Mouse (Mus musculus): Measurements from ENCODE around the gene Snrpd2. TPM values are rescaled to one million over a fixed set of nuclear protein-coding genes. Genes with fewer than 3 reads are reported as not detected.

Gene Snrpd2
- 1.4 TPM for polyA plus RNA-seq (2014; fragmentation: Illumina TruSeq; extraction: RNeasy Lipid Tissue Mini Kit (QIAGEN cat#74804))

DNA sequence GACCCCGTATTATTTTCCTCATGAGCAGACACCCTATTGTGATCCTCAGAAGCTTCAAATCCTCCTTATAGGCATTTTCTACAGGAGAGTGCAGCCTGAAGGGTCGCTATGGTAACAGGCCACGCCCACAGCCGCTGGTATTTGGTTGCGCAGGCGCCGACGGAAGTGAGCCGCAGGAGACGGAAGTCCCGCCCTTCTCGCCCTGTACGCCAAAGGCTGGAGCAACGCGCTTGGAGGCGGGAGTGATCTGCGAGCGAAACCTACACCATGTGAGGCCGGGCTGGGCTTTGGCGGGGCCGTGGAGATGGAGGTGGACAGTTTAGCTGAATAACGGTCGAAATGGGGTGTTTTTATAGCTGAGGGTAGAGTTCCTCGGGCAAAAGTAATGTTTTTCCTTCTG lies at the start of gene Snrpd2:
TSS of gene Snrpd2 (plus strand) at position 97 of the 400 bp plus-strand sequence.

DNA sequence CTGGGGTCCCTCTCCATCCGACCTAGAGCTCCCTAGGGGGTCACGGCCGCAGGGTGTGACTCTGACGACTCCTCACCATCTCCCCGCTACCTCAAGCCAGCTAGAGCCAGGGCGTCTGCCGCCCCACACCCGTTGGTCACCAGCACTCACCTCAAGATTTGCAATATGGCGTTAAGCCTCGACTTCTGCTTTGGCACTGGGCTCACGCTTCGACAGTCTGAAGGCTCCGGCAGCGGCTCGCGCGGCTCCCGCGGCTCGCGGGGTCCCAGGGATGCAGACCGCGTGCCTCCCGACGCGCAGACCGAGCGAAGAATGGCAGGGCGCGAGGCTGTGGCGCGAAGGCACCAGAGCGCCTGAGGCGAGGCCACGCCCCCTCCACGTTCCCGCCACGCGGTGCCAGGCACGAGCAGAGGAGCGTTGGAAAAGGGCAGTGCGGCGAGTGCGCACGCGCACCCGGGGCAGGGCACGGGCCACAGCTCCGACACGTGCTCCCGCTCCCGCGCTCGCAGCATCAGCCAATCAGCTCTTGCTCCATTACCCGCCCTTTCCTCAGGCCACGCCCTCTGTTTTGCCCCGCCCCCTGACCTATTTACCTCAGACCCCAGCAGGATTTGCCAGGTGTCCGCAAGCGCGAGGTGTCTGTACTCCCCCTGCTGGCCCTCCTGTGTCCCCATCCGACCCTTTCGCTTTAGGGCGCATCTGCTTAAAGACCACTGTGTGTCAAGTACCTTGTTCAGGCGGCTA lies 31.3 kb upstream of the Snrpd2 start, which contains the start of gene Gm4969:
TSS of gene Gm4969 (minus strand) at position 341 of the 744 bp plus-strand sequence.

DNA sequence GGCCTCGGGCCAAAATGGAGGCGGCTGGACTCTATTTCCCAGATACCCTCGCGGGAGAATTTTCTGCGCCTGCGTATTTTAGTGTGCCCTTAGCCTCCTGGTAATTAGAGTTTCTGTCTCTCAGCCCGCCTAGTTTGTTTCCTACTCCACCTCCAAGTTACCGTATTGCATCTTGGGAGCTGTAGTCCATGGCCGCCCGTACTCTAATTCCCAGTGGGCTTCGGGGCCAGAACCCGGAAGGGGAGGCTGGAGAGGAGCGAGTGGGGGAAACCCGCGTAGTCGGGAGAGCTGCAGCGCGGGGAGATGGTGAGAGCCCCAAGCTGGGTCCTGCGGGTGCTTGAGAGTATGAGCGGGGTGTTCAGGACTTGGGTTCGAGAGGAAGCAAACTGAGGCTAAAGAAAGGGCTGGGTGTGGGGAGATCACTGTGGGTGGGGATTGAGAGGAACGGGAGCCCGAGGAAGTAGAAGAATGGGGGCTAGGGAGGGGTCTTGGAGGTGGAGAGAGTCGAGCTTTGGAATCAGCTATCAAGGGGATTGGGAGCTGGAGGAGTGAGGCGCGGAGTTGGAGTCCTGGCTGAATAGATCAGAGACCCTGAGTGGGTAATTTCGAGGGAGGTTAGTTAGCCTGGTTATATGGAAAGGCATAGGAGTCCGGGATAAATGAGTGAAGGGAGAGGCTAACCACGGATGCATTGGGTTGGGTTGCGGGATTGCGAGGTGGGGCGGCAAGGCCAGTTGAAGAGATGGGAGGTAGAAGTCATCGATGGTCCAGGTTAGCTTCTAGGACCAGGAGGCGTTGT lies 29.7 kb upstream of the Snrpd2 start, which contains the start of gene Fbxo46:
TSS of gene Fbxo46 (plus strand) at position 229 of the 799 bp plus-strand sequence.

DNA sequence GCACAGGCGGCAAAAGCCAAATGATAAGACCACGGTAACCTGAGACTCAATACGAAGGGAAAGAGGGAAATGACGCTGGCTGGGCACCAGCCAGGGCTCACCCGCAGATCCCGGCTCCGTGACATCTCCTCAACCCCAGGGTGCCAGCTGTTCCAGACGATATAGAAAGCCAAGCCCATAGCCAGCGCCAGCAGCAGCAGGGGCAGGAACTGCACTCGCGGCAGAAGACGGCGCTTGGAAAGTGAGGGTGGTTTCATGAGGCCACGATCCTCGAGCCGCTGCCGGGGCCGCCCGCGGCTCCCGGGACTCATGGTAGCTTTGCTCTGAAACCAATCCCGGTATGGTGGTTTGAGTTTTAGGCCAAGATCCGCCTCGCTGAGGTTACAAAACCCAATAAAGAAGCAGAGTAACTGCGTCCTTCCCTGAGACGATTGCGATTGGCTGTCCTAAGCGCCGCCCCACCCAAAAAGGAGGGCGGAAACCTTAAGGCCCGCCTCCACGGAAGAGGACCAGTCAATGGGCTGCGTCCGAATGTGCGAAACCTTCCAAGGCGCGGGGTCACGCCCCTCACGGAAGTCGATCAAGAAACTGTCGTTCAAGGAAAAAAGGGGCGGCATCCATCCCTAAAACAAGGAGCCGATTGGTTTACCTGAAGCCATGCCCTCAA lies 514 bp upstream of the Snrpd2 start, which contains the start of gene Qpctl:
TSS of gene Qpctl (minus strand) at position 417 of the 667 bp plus-strand sequence.

DNA sequence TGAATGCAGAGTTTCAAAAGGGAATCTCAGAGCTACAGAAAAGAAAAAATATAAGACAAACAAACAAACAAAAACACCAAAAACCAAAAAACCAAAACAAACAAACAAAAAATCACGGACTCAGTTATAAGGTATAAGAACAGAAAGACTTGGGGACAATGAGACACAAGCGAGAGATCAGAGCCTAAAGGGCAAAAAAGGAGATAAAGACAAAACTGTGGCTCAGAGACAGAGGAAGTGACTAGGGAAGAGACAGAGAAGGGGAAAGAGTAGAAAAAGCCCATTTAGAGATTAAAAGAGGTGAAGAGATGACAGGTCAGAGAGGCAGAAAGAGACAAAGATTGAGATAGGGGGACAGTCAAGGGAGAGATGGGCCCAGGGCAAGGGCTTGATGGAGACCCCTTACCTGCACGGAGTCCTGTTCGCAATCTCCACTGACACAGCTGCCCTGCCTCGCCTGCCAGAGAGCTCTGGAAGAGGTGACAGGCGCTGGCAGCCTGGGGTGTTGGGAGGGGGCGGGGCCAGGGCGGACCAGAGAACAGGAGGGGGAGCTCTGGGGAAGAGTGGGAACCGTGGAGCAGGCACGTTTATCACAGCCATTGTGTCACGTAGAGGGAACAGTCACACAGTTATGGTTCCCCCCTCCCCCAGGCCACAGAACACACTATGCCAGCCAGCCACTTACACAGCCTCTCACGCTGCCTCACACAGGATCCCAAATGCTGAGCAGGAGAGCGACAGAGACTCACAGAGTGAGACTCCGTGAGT lies 16.3 kb downstream of the Snrpd2 start, which contains the start of gene Gipr:
TSS of gene Gipr (minus strand) at position 472 of the 768 bp plus-strand sequence.

DNA sequence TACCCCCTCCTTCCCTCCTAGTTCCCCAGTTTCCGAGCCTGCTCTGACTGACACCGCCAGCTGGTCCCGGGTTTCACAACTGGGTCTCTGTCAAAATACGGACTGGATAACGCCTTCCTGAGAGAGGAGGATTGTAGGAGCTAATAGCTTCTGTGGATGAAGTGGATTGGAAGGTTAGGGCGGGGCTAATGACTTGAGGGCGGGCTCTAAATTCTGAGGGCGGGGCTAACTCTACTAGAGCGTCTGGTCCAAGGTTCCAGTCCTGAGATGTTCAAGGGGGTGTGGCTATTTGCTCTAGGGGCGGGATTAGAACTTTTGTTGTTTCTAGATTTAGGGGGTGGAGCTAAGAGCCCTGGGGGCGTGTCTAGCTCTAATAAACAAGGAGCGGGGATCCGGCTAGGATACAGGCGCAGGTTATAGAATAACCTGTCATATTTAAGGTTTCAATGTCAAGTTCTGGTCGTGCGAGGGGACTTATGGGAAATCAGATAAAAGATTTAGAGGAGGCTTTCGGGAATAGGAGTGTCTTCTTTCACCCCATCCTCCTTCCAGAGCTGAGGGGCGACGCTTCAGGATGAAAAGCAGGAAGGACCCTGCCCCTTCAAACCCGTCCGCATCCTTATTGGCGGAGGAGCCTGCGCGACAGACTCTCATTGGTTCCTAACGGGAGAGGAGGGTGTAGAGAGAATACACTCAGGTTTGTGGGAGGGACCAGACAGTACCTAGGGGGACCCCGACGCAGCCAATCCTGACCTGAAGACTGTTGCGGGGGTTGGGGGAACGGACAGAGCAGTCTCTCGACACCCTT lies 26.4 kb downstream of the Snrpd2 start, which contains the start of gene Eml2:
TSS of gene Eml2 (plus strand) at position 714 of the 808 bp plus-strand sequence.

Other genes with a start within 250 kb of the Snrpd2 start
- gene Ccdc61, start 239.3 kb upstream of the Snrpd2 start, polyA plus RNA-seq (2014; fragmentation: Illumina TruSeq; extraction: RNeasy Lipid Tissue Mini Kit (QIAGEN cat#74804)), result 2.3 TPM
- 0.34 TPM for gene Nova2, start 223.8 kb upstream of the Snrpd2 start, polyA plus RNA-seq (2014; fragmentation: Illumina TruSeq; extraction: RNeasy Lipid Tissue Mini Kit (QIAGEN cat#74804))
- gene Nanos2, start 162.3 kb upstream of the Snrpd2 start, polyA plus RNA-seq (2014; fragmentation: Illumina TruSeq; extraction: RNeasy Lipid Tissue Mini Kit (QIAGEN cat#74804)), result 0.48 TPM
- 0.46 TPM for gene Mypop, start 158.5 kb upstream of the Snrpd2 start, polyA plus RNA-seq (2014; fragmentation: Illumina TruSeq; extraction: RNeasy Lipid Tissue Mini Kit (QIAGEN cat#74804))
- 1.9 TPM for gene Irf2bp1, start 145.7 kb upstream of the Snrpd2 start, polyA plus RNA-seq (2014; fragmentation: Illumina TruSeq; extraction: RNeasy Lipid Tissue Mini Kit (QIAGEN cat#74804))
- 1.7 TPM for gene Foxa3, start 126.2 kb upstream of the Snrpd2 start, polyA plus RNA-seq (2014; fragmentation: Illumina TruSeq; extraction: RNeasy Lipid Tissue Mini Kit (QIAGEN cat#74804))
- 5.5 TPM for gene Sympk, start 125.3 kb upstream of the Snrpd2 start, polyA plus RNA-seq (2014; fragmentation: Illumina TruSeq; extraction: RNeasy Lipid Tissue Mini Kit (QIAGEN cat#74804))
- not detected for gene Rsph6a, start 95.0 kb upstream of the Snrpd2 start, polyA plus RNA-seq (2014; fragmentation: Illumina TruSeq; extraction: RNeasy Lipid Tissue Mini Kit (QIAGEN cat#74804))
- 0.23 TPM for gene Dmwd, start 73.5 kb upstream of the Snrpd2 start, polyA plus RNA-seq (2014; fragmentation: Illumina TruSeq; extraction: RNeasy Lipid Tissue Mini Kit (QIAGEN cat#74804))
- 5.7 TPM for gene Dmpk, start 65.9 kb upstream of the Snrpd2 start, polyA plus RNA-seq (2014; fragmentation: Illumina TruSeq; extraction: RNeasy Lipid Tissue Mini Kit (QIAGEN cat#74804))
- 1.9 TPM for gene Six5, start 55.1 kb upstream of the Snrpd2 start, polyA plus RNA-seq (2014; fragmentation: Illumina TruSeq; extraction: RNeasy Lipid Tissue Mini Kit (QIAGEN cat#74804))
- not detected for gene Gm4969, start 31.4 kb upstream of the Snrpd2 start, polyA plus RNA-seq (2014; fragmentation: Illumina TruSeq; extraction: RNeasy Lipid Tissue Mini Kit (QIAGEN cat#74804))
- gene Fbxo46, start 29.9 kb upstream of the Snrpd2 start, polyA plus RNA-seq (2014; fragmentation: Illumina TruSeq; extraction: RNeasy Lipid Tissue Mini Kit (QIAGEN cat#74804)), result 1.3 TPM
- gene Qpctl, start 431 bp upstream of the Snrpd2 start, polyA plus RNA-seq (2014; fragmentation: Illumina TruSeq; extraction: RNeasy Lipid Tissue Mini Kit (QIAGEN cat#74804)), result 9.1 TPM
- not detected for gene Gipr, start 16.4 kb downstream of the Snrpd2 start, polyA plus RNA-seq (2014; fragmentation: Illumina TruSeq; extraction: RNeasy Lipid Tissue Mini Kit (QIAGEN cat#74804))
- gene Eml2, start 26.7 kb downstream of the Snrpd2 start, polyA plus RNA-seq (2014; fragmentation: Illumina TruSeq; extraction: RNeasy Lipid Tissue Mini Kit (QIAGEN cat#74804)), result not detected
- 1.4 TPM for gene Gpr4, start 62.8 kb downstream of the Snrpd2 start, polyA plus RNA-seq (2014; fragmentation: Illumina TruSeq; extraction: RNeasy Lipid Tissue Mini Kit (QIAGEN cat#74804))
- gene Opa3, start 78.6 kb downstream of the Snrpd2 start, polyA plus RNA-seq (2014; fragmentation: Illumina TruSeq; extraction: RNeasy Lipid Tissue Mini Kit (QIAGEN cat#74804)), result 9.0 TPM
- gene Vasp, start 122.1 kb downstream of the Snrpd2 start, polyA plus RNA-seq (2014; fragmentation: Illumina TruSeq; extraction: RNeasy Lipid Tissue Mini Kit (QIAGEN cat#74804)), result 16.5 TPM
- not detected for gene Ppm1n, start 130.3 kb downstream of the Snrpd2 start, polyA plus RNA-seq (2014; fragmentation: Illumina TruSeq; extraction: RNeasy Lipid Tissue Mini Kit (QIAGEN cat#74804))
- gene Rtn2, start 132.9 kb downstream of the Snrpd2 start, polyA plus RNA-seq (2014; fragmentation: Illumina TruSeq; extraction: RNeasy Lipid Tissue Mini Kit (QIAGEN cat#74804)), result 0.94 TPM
- 0.37 TPM for gene Fosb, start 160.3 kb downstream of the Snrpd2 start, polyA plus RNA-seq (2014; fragmentation: Illumina TruSeq; extraction: RNeasy Lipid Tissue Mini Kit (QIAGEN cat#74804))
- not detected for gene Ercc1, start 195.1 kb downstream of the Snrpd2 start, polyA plus RNA-seq (2014; fragmentation: Illumina TruSeq; extraction: RNeasy Lipid Tissue Mini Kit (QIAGEN cat#74804))
- gene Cd3eap, start 209.8 kb downstream of the Snrpd2 start, polyA plus RNA-seq (2014; fragmentation: Illumina TruSeq; extraction: RNeasy Lipid Tissue Mini Kit (QIAGEN cat#74804)), result 1.6 TPM
- gene Ppp1r13l, start 210.0 kb downstream of the Snrpd2 start, polyA plus RNA-seq (2014; fragmentation: Illumina TruSeq; extraction: RNeasy Lipid Tissue Mini Kit (QIAGEN cat#74804)), result not detected
- gene Ercc2, start 232.3 kb downstream of the Snrpd2 start, polyA plus RNA-seq (2014; fragmentation: Illumina TruSeq; extraction: RNeasy Lipid Tissue Mini Kit (QIAGEN cat#74804)), result not detected